Mouse (Mus musculus): ENCODE data around the gene Slc22a15.

The Slc22a15 gene

GRCm38 (mm10) chr3:101878136-101878535, 46.1 kb downstream of the Slc22a15 start:
- in situ Hi-C loops (cut with MboI; ENCODE audit: low pct_unique_long_range_greater_than_20kb in 1 of 2, low sequenced_read_pairs in 2 of 2, unreplicated experiment in 1 of 2) = no loop called here

- in situ Hi-C loops (cut with MboI; ENCODE audit: low pct_unique_long_range_greater_than_20kb in 1 of 2, low sequenced_read_pairs in 2 of 2, unreplicated experiment in 1 of 2) = no loop called here
Observed at GRCm38 (mm10) chr3:101876459-101877285, 47.6 kb downstream of the Slc22a15 start.

- in situ Hi-C loops (cut with MboI; ENCODE audit: low pct_unique_long_range_greater_than_20kb in 1 of 2, low sequenced_read_pairs in 2 of 2, unreplicated experiment in 1 of 2) = no loop called here
Observed at GRCm38 (mm10) chr3:101875258-101875920, 48.9 kb downstream of the Slc22a15 start.

DNA sequence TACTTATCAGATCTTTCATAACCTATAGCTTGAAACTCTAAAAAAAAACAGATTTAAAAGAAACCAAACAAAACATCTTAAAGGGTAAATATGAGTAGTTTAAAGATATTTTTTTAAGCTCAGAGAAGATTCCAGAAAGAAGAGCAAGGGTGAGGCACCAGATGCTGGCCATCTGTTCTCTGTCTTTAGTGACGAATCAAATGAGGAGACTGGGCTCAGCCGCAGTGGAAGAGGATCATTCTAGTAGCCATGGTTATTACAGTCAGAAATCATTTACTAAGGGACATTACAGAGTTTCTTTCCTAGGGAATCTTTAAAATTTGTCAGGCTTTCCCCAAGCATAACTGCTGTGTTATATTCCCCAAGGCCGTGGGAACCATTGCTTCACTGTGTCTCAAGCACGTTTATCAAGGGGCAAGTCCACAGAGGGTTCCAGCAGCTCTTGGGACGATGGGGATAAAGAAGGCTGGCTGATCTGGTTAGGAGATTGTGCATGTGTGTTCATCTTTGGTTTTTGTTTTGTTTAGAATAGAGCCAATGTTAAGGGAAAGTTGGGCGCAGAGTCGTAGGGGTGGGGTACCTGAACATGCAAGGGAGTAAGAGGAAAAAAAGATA, 51.1 kb downstream of the Slc22a15 start:
- in situ Hi-C loops (cut with MboI; ENCODE audit: low pct_unique_long_range_greater_than_20kb in 1 of 2, low sequenced_read_pairs in 2 of 2, unreplicated experiment in 1 of 2) = no loop called here

DNA sequence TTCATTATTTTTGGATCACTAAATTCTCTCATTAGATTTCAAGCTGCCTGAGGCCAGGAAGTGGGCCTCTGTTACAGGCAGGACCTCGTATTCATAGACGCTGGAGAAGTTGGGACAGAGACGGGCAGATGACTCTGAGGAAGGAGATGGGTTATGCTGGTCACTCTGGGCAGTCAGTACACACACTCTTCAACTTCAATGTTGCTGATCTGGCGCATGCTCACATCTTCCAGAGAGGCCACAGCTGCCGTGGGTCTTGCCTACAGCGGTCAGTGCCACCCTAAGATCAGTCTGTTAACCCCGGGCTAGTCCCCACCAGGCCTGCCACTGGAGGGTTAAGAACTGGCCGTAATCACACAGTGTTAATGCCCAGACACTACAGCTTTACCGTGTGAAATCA, 52.3 kb downstream of the Slc22a15 start:
- in situ Hi-C loops (cut with MboI; ENCODE audit: low pct_unique_long_range_greater_than_20kb in 1 of 2, low sequenced_read_pairs in 2 of 2, unreplicated experiment in 1 of 2) = no loop called here

GRCm38 (mm10) chr3:101867001-101867421, 57.2 kb downstream of the Slc22a15 start:
- in situ Hi-C loops (cut with MboI; ENCODE audit: low pct_unique_long_range_greater_than_20kb in 1 of 2, low sequenced_read_pairs in 2 of 2, unreplicated experiment in 1 of 2) = no loop called here

- in situ Hi-C loops (cut with MboI; ENCODE audit: low pct_unique_long_range_greater_than_20kb in 1 of 2, low sequenced_read_pairs in 2 of 2, unreplicated experiment in 1 of 2) = no loop called here
Observed at GRCm38 (mm10) chr3:101861856-101862255, 62.4 kb downstream of the Slc22a15 start.

DNA sequence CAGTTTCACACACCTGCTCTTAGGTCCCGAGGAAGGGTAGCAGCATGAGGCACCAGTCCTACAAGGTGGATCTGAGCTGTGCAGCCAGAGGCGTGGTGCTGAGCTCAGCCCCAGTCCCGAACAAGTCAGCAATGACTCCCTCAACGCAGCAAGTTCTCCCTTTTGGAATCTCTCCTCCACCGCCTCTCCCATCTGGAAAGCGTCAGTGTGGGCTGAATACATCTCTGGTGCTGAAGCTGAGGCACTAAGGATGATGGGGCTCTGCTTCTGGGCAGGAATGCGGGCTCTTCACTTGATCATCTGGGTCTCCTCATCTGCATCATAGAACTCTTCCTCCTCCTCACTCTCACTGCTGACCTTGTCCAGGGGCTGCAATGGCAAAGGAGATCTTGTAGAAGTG, 64.1 kb downstream of the Slc22a15 start:
- in situ Hi-C loops (cut with MboI; ENCODE audit: low pct_unique_long_range_greater_than_20kb in 1 of 2, low sequenced_read_pairs in 2 of 2, unreplicated experiment in 1 of 2) = no loop called here

GRCm38 (mm10) chr3:101859740-101860139, 64.5 kb downstream of the Slc22a15 start:
- in situ Hi-C loops (cut with MboI; ENCODE audit: low pct_unique_long_range_greater_than_20kb in 1 of 2, low sequenced_read_pairs in 2 of 2, unreplicated experiment in 1 of 2) = no loop called here

DNA sequence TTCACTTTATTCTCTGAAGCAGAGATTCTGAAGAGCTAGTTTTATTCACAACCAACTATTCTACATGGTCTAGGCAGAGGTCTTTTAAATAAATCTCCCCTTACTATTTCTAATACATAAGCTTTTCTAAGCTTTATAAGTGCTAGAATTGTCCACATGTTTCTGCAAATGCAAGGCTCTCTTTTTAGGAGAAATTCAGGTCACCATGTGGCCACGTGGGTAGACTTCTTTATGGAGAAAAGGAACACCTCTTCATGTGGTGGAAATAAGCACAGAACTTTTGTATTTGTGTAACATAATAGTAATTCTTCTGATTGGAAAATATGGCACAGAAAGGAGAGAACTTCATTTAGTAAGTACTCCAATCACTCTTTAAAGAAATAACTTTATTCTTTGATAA, 70.2 kb downstream of the Slc22a15 start:
- in situ Hi-C loops (cut with MboI; ENCODE audit: low pct_unique_long_range_greater_than_20kb in 1 of 2, low sequenced_read_pairs in 2 of 2, unreplicated experiment in 1 of 2) = no loop called here

- in situ Hi-C loops (cut with MboI; ENCODE audit: low pct_unique_long_range_greater_than_20kb in 1 of 2, low sequenced_read_pairs in 2 of 2, unreplicated experiment in 1 of 2) = no loop called here
Observed at GRCm38 (mm10) chr3:101851363-101851762, 72.9 kb downstream of the Slc22a15 start.

DNA sequence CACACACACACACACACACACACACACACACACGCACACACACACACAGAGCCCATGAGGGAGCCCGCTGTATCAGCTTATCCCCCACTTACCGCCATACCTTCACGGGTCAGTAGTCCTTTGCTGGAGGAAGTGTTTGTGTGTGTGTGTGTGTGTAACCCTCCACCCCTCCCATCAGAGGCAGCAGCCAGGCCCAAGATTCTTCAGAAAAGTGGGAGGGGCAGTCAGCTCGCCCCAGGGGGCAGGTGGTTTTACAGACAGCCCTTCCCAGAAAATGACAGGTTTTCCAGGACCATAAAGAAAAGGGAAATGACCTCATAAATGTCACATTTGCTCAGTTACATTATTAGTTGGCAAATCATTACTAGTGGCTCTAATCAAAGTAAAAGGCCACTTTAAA, 75.4 kb downstream of the Slc22a15 start, which contains the start of gene Mab21l3:
Gene Mab21l3 (minus strand): TSS at position 144 of the 400 bp plus-strand sequence.
- in situ Hi-C loops (cut with MboI; ENCODE audit: low pct_unique_long_range_greater_than_20kb in 1 of 2, low sequenced_read_pairs in 2 of 2, unreplicated experiment in 1 of 2) = no loop called here

DNA sequence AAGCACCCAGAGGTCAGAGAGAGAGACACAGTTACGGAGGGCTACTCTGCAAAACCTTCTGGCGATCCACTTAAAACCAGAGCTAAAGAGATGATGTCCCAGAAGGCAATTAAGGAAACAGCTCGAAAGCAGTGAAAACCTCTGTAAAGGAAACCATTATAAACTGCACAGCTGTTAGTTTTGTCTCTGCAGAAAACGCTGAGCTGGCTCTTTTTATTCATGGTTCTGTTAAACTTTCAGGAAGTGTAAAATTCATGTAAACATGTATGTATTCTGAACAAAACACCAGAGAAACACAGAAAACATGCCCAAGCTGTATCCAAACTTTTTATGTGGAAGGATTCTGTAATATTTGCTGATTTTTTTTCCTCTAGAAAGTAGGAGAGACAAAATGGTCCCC, 78.2 kb downstream of the Slc22a15 start:
- in situ Hi-C loops (cut with MboI; ENCODE audit: low pct_unique_long_range_greater_than_20kb in 1 of 2, low sequenced_read_pairs in 2 of 2, unreplicated experiment in 1 of 2) = no loop called here

DNA sequence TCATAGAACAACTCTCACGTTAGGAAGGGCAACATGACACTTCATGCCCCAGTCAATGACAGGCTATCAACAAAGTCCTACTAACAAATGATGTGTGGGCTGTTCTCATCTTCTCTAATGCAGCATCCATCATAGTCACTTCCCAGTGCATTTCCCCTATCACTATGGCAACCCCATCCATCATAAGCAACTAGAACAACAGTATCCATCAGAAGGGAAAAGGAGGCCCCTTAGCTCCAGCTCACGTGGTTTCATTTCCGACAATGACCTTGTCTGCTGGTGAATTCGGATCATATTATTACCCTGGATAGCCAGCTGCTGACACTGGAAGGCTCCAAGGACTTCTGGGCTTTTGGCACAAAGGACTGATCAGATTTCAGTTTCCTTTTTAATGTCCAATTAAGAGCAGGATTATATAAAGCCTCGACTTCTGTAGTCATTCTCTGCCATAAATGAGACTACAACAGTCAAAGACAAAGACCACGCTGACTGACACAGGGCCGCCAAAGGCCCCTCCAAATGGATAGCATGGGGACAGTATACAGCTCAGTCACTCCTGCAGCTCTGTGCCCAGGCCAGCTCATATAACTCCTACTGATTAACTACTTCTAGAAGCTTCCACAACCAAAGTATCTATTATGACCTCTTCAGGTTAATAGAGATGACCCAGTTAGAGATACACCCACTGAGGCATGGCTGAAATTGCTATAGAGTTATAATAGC, 81.7 kb downstream of the Slc22a15 start:
- in situ Hi-C loops (cut with MboI; ENCODE audit: low pct_unique_long_range_greater_than_20kb in 1 of 2, low sequenced_read_pairs in 2 of 2, unreplicated experiment in 1 of 2) = no loop called here

- in situ Hi-C loops (cut with MboI; ENCODE audit: low pct_unique_long_range_greater_than_20kb in 1 of 2, low sequenced_read_pairs in 2 of 2, unreplicated experiment in 1 of 2) = no loop called here
Observed at GRCm38 (mm10) chr3:101839327-101839726, 84.9 kb downstream of the Slc22a15 start.

- in situ Hi-C loops (cut with MboI; ENCODE audit: low pct_unique_long_range_greater_than_20kb in 1 of 2, low sequenced_read_pairs in 2 of 2, unreplicated experiment in 1 of 2) = no loop called here
Observed at GRCm38 (mm10) chr3:101836971-101837370, 87.3 kb downstream of the Slc22a15 start.

DNA sequence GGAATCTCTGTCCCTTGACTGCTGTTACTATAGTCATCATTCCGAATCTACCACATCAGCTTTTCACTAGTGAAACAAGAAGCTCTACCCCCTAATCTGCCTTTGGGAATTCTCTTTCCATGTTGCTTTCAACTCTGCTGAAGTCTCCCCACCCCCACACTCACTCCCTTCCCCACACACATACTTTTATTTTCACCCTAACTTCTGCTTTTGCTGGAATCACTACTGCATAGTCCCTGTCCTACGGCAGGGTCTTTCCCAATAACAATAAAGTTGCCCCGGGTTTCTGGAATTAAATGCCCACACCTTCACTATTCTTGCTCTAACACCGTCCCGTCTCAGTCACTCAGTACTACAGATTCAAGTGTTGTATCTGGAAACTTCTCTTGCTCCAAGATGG, 87.7 kb downstream of the Slc22a15 start:
- in situ Hi-C loops (cut with MboI; ENCODE audit: low pct_unique_long_range_greater_than_20kb in 1 of 2, low sequenced_read_pairs in 2 of 2, unreplicated experiment in 1 of 2) = no loop called here

DNA sequence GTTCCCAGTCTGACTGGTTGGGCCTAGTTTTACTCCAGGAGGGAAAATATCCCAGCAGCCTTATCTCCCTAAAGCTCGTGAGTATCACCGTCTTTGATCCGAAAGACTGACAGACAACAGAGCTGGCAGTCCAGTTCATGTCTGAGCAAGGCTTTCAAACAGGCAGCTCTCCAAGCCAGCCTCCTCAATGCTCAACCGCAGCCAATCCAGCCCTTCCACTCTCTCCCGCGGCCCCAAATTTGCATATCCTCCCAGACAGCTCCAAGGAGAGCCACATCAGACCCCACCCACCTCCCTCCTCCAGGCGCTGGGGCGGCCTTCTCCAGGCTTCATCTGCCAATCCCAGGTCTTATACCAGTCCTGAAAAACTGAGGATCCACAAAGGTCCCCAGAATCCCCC, 88.2 kb downstream of the Slc22a15 start:
- in situ Hi-C loops (cut with MboI; ENCODE audit: low pct_unique_long_range_greater_than_20kb in 1 of 2, low sequenced_read_pairs in 2 of 2, unreplicated experiment in 1 of 2) = no loop called here
